Mouse (Mus musculus) heart, adult 9 months (tissue): ENCODE measurements around the gene Gpr18.

Source experiments
- DNase-seq, 2 experiments: peaks; one replicate each; pipeline ENCODE4 v3.0.0; 2022; ENCODE audit warnings: low spot score in 2 of 2

Gene Gpr18

DNA sequence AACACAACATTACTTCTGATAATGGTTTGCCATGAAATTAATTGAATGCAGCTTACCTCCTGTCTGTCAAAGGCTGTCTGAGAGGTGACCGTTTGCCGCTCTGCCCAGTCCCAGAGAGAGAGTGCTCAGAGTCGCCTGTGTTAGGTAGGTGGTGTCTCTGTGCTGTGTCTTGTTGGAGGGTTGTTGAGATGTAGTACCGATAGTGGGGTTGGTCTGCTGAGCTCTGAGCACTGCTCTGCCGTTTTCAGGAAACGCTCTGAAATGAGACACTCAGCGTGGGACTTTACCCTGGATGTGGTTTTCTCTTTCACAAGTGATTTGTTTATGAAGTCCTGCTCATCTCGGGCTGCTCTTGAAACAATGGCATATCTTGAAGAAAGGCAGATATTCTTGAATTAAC, at the start of gene Gpr18:
Gpr18 (minus strand) TSS at position 161 of the 400 bp plus-strand sequence.
- DNase-seq: no peak

DNA sequence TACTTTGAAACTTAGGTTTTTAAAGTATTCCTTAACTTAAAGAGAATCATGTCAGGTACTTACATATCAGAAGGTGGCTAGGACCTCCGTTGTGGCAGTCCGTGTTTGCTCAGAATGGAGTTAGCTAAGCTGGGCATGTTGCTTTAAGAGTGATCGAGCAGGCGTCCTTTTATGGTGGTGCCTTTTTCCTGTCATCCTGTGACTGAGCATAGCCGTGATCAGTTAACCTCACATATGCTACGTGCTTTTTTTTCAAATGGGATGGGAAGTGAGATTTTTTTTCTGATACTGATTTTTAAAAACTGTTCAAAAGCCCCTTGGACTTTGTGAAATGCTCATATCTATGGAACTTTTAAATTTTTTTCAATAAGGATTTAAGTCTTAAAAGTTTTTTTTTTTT, 49.4 kb upstream of the Gpr18 start, which contains the start of gene Gpr183:
Gpr183 (minus strand) TSS at position 206 of the 400 bp plus-strand sequence.
- peak in 1 of 2 experiments; percentile 36 for DNase-seq

DNA sequence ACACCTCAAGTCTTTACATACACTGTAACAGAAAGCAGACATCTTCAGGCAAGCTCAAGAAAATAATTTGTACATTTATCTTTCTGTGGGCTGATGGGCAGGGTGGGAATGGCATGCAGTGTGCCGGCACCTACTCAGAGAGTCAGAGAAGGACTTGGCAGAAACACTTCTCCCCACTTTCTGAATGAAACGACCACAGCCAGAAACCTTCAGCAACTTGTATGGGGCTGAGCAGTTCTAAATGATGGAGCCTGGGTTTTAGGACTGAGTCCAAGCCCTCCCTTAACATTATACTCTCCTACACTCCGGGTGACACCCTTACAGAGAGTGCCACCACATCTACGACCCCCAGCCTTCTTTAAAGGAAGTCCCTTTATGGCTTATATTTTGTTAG, 48.4 kb upstream of the Gpr18 start:
- no peak for DNase-seq

DNA sequence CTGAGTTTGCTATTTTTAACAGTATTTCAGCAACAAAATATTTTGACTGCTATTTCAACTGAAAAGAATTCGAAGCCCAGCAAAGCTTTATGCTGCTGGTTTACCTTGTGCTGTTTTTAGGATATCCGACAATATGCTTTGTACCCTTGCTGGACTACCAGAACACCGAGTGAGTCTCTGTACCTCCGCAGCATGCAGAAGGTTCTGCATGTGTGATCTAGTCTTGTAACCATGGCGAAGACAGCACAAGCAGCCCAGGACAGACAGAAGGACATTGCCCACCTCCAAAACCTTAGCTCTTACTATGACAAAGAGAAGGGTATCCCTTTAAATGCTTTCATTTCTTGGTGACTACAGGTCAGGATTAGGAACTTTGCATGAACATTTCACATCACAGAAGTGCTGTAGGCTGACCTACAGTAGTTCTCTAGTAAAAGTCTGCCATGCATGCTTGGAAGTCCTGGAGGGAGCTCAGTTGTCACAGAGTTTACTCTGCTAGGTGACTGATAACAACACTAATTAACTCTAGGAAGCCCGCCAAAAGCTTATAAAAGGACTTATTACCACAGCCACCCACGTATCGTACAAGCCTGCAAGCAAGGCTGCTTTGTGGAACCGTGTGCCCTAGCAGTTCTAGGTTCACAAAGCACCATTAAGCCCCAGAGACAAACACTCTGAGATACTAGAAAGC, 47.8 kb upstream of the Gpr18 start:
- DNase-seq: no peak

GRCm38 (mm10) chr14:121962128-121962890, 46.7 kb upstream of the Gpr18 start:
- DNase-seq: no peak

- DNase-seq: no peak
These were observed 46.0 kb upstream of the Gpr18 start for GRCm38 (mm10) chr14:121961496-121962127.

DNA sequence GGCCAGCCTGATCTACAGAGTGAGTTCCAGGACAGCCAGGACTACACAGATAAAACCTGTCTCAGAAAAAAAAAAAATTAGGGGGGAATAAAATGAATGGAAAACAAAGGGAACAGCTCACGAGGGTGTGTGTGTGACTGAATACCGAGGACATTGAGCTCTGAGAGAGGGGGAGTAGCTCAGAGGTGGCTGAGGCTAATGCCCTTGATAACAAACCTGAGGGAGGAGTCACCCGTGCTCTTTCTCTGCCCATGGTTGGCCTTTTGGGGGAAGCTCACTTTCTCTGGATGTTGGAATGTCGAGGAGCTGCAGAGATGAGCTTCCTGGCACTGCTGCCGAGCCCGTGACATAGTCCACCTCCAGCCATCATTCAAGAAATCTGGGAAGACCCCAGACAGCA, 45.4 kb upstream of the Gpr18 start:
- no peak for DNase-seq

GRCm38 (mm10) chr14:121960531-121960930, 45.0 kb upstream of the Gpr18 start:
- DNase-seq: no peak

GRCm38 (mm10) chr14:121960031-121960430, 44.5 kb upstream of the Gpr18 start:
- no peak for DNase-seq

- no peak for DNase-seq
These were observed 44.0 kb upstream of the Gpr18 start for GRCm38 (mm10) chr14:121959538-121959980.

DNA sequence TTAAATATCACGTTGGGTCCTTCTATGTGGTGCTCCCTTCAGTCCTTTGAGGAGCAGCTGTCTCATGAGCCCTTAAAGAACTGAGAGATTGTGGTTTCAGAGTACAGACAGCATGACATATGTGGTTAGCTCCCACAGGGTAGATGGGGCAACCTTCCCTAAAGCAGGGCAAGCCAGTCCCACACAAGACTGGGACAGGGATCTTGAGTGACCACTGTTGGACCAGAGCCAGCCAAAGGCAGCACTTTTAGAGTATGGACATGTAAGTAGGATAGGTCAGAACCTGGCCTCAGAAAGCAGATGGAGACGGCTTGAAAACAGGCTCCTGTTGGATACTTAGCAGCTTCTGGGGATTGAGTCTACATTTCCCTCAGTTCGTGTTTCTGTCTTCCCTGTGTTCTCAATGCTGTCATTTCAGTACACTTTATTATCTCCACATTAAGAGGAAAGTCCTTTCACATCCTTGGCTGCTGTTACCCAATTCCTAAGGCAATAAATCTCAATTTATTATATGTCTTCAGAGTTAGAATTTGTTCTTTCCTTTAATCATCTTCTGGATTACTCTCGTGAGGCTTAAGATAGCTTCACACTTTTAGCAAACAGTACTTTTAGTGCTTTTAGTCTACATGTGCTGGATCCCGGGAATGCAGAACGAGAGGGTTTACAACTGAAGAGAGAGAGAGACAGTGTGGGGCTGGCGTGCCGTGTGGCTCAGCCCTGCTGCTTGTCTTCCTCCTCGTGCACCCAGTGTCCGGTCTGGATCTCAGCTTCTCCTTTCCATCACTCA, 43.4 kb upstream of the Gpr18 start:
- no peak for DNase-seq

GRCm38 (mm10) chr14:121958041-121958750, 42.6 kb upstream of the Gpr18 start:
- no peak for DNase-seq

DNA sequence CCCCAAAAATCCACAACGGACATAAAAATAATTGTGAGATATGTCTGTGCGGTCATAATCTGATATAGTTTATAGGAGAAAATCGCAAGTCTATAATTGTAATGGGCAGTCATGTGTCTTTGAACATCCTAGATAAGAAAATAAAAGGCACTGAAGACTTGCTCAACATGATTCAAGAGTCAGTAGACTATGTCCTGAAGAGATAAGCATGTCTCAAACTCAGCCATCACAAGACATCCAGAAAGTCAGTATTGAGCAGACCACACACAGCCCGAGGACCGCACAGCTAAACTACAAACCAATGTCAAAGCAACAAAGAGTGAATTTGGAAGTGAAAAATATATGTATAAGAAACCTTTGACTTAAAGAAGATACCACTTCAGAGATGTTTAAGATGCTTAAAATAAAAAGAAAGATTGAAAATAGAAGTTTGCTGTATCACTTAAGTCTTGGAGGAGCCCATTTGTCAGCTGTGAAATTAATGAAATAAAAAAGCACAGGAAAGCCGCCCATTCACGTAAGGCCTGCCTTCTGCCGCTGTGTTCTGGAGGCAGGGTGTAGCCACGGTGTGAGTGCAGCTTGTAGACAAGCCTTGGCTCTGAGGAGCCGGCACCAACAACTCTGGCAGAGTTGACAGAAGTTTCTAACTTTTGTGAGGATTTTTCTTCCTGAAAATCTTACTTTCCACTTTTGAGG, 41.7 kb upstream of the Gpr18 start:
- DNase-seq: no peak

GRCm38 (mm10) chr14:121956291-121956690, 40.7 kb upstream of the Gpr18 start:
- no peak for DNase-seq

- no peak for DNase-seq
These were observed 39.7 kb upstream of the Gpr18 start for GRCm38 (mm10) chr14:121955176-121955795.

DNA sequence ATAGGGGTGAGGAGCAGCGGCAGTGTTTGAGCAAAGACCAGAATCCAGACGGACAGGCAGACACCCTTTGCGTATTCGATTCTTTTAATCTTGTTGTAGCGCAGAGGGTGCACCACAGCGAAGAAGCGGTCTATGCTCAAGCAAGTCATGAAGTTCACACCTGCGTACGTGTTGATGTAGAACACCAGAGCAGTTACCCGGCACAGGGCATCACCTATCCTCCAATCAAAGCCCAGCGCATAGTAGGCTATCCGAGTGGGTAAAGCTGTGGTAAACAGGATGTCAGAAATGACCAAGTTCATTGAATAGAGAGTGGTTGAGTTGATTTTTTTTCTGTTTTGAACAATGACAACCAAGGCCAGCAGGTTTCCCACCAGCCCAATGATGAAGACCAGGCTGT, 39.0 kb upstream of the Gpr18 start:
- no peak for DNase-seq

GRCm38 (mm10) chr14:121954129-121954528, 38.5 kb upstream of the Gpr18 start:
- no peak for DNase-seq

DNA sequence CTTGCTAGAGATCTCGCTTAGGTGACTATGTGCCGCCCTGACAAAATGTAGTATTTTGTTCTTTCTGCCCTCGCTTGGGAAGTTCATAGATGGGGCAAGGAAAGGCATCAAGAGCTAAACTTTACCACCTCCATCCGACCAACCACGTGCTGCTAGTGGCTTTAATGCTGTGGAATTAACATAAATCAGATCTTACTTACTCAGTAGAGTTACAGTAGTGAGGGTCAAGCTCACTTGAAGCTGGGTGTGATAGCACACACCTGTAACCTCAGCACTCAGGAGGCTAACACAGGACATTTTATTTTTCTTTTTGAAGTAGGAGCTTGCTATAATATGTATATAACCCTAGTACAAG, 36.4 kb upstream of the Gpr18 start:
- DNase-seq: no peak

DNA sequence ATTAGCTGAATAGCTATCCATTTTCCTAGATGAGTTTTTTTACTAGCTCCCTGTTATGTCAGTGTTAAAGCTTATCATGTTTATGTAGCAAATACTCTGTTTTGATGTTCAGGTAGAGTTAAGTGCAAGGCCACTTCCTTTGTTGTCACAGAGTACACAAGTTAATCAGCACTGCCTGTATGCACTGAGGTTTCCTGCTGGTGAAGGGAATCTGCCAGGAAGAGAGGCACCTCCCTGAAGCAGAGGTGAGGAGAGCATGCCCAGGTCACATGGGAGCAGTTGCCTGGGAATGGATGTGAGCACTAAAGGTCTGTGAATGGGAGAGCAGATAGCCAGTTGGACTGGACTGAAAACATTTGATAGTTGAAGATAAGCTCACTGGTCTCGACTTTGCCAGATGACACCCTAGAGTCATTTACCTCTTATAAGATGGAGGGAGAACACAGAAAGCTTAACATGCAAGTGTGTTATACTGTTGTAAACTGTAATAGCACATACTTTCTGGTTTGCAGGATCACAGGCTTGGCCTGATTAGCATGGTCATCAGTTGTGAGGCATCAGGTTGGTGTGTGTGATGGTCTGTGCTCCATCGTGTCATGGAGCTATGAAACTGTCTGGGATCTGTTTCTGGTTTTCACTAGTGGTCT, 35.9 kb upstream of the Gpr18 start:
- no peak for DNase-seq

GRCm38 (mm10) chr14:121949897-121950296, 34.3 kb upstream of the Gpr18 start:
- no peak for DNase-seq
